Mouse (Mus musculus) embryonic fibroblast, embryonic 13.5 days (primary cell): ENCODE results near the gene Mrnip.

Experiments used
- CTCF ChIP-seq: IDR thresholded peaks from 2 replicates; pipeline ENCODE4 v1.5.1; 2011; ENCODE audit warnings: mild to moderate bottlenecking, control low read depth, low read length, moderate library complexity, borderline replicate concordance; ENCODE audit not compliant: insufficient read depth
- POLR2A ChIP-seq: IDR thresholded peaks from 2 replicates; pipeline ENCODE4 v1.6.1; 2011; ENCODE audit warnings: low read depth, mild to moderate bottlenecking, control low read depth, low read length, moderate library complexity

- TF ChIP-seq CTCF (no peak), POLR2A (no peak)
Measured at GRCm38 (mm10) chr11:50155785-50156184, 18.5 kb upstream of the Mrnip start.
